Mouse (Mus musculus): ENCODE measurements at regions not wholly inside any gene's neighbourhood (a gene's known extent, or its start where the extent isn't known, plus 50 kb on each side); places are given as distances from the start of the nearest gene placed in this dataset.

DNA sequence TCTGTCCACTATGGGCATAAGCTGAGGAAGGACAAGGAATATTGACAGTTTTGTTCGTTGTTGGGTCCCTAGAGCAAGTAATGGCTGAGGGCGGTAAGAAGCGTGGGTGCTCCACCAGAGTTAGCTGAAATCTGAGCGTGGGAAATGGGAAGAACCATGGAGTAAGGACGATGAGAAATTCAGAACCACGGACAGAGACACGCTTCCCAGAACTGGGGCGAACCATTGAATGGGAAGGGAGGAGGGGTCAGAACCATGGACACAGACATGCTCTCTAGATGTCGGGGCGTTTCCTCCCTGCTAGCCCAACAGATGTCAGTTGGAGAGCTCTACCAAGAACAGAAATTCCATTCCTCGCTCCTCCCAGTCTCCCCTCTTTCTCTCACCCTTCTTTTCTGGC is 238.2 kb upstream of the Srrm4 start:
- TF ChIP-seq CTCF (IDR thresholded peaks at IDR 0.05; ENCODE audit: insufficient read depth, low read depth, low read length) (no peak), POLR2A (IDR thresholded peaks at IDR 0.05; ENCODE audit: insufficient read depth, low read depth, low read length) (no peak)
